Mouse (Mus musculus) brain, embryonic 18.5 days (tissue): ENCODE data around the gene 1700012B07Rik.
A peak's percentile ranks its signal among the peaks of the same experiment; 100 is the strongest.

Experiments used
- DNase-seq: peaks from one replicate; pipeline ENCODE4 v3.0.0-alpha.2; 2012; ENCODE audit warnings: low read depth, low spot score

1700012B07Rik gene

DNA sequence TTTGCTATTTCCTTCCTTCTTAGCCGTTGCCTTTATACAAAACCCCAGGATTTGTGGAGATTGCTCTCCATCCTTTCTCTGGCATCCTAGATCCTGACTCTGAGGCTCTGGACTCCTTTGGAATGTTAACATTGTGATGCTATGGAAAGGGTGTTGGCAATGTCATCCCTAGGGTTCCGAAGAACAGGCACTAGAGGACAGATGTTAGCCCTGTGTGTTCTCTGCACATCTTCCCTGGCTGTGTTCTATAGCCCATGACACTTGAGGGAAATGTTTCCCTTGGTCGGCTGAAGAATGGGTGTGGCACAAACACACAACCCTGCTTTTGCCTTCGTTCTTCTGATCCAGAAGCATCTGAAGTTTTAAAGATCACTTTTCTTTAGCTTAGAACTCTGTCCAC, at the start of gene 1700012B07Rik:
Gene 1700012B07Rik (minus strand): TSS at position 101 of the 400 bp plus-strand sequence.
- no peak for DNase-seq

DNA sequence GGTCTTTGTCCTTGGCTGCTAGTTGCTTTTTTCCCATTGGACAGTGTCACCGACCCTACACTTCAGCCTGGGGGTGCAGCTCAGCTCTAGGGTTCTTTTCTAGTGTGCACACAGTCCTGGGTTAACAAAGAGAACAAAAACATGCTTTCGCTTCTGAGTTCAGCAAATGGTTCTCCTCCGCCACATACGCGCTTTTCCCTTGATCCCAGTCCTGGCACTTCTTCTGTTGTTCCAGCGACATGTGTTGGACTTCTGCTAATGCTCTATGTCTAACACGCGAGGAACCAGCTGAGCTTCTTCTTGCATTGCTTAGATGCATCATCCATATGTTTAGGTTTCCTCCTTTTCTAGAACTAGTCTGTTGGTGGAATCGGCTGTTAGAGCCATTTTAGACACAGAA, 48.9 kb upstream of the 1700012B07Rik start:
- DNase-seq = no peak

DNA sequence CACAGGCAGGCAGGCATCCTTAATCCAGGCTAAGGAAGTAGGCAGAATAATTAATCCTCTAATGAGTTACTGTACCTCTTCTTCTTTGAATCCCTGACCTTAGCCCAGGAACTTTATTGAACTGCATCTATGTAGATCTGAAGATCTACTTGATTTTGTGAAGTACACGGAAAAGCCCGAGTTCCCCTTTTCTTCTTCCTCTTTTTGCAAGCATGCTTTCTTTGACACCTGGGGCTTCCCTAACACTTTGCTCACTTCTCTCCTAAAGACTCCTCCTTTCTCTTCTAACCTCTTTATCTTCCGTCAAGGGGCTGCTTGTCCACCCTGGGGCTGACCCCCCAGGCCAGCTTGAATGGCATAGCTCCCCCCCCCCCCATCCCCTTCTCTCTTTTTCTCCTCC, 48.0 kb upstream of the 1700012B07Rik start:
- no peak for DNase-seq

DNA sequence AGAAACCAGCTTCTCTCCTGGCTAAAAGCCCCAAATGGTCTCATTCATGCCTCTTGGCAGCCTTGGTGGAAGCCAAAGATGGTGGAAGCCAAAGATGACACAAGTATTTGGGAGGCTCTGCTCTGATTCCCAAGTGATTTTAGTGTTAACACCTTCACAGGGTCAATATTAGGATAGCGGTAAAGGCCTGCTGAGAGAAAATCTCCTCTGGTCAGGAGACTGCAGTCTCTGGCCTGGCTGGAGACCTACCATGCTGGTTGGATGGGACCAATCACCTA, 47.6 kb upstream of the 1700012B07Rik start:
- DNase-seq = no peak

DNA sequence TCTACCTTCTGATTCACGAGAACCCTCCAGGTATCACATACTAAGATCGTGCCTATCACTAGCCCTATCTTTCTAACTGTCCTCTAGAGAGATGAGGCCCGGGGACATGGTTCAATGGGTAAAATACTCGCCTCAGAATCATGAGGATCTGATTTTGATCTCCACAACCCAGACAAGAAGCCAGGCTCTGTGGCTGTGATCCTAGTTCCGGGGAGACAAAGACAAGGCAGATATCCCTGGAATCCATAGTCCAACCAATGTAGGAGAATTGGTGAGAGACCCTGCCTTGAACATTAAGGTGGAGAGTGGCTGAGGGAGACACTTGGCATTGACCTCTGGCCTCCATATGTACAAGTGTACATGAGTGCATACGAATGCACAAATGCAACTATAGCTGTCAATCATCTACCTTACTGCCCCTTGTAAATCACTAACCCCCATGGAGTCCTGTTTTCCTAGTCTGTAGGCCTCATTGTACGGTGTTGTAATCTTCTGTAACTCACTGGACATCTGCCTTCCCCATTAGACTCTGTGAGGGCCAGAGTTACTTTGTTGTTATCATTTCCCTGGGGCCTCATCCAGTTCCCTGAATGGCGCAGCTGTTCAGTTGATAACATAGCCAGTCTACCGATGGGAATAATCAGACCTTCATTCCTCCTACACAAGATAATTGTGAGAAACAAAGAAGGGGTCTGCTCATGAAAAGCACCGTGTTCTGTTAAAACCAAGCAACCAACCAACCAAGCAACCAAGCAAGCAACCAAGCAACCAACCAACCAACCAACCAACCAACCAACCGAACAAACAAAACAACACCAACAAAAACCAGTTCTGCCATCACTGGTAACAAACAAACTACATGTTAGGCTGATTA, 47.0 kb upstream of the 1700012B07Rik start:
- no peak for DNase-seq

DNA sequence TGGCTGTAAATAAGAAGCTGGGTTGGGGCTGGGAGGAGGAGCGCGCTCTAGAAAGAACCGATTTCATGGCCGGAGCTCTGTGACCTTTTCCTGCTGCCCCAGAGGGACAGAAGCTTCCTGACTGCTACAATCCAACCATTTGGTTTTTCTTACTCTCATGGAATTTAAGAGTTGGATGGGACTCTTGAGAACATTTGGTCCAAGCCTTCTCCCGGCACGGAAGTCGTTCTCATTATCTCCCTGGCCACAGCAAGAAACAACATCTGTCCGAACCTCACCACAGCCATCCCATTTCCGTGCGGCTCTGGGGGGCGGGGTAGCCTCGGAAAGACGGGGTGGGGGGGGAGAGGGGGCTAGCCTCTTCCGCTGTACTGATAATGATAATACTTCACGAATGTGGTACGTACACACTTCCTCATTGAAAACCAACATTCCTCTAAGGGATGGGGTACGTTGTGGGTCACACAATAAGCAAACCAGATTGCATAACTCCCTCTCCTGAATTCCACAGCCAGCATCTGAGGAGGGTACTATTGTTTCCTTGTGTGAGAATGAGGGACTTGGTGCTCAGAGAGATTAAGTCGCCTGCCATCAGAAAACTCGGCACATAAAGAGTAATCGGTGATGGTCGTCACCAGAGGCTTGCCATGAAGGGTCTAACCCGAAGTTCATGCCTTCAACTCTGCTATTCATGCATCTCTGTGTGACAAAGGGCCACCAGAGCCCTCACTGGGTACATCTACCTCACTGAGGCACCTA, 46.2 kb upstream of the 1700012B07Rik start:
- no peak for DNase-seq

DNA sequence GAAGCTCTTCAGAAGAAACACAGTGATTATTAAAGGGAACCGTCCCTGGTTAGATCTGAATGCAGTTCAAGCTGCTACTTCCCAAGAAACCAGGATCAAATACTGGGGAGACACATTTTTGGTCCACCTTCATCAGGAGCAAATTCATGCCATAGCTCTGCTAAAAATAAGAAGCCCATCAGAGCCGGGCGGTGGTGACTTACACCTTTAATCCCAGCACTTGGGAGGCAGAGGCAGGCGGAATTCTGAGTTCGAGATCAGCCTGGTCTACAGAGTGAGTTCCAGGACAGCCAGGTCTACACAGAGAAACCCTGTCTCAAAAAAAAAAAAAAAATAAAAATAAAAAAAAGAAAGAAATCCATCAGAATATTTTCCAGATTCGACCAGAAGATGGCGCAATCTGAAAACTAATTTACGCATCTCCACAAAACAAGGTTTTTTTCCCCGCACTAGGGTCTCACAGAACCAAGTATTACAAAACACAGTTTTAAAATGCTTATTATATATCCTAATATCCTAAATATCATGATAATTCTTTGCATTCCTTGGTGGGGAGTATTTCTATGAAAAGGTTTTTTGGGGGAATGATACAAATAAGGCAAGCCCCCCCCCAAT, 45.4 kb upstream of the 1700012B07Rik start:
- DNase-seq = peak; percentile 45

DNA sequence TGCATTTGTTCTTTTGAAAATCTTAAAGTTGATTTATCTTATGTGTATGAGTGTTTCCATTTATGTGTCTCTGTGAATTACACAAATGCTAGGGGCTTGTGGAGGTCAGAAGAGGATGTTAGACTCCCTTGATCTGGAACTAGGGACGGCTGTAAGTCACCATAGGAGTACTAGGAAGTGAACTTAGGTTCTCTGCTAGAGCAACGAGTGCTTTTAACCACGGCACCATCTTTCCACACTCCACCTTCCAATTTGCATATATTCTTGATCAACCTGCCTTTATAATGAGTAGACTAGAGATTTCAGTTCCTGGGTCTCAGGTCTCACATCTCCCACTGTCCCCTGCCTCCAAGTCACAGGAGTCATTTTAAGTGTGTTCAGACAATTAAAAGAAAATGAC, 44.8 kb upstream of the 1700012B07Rik start:
- DNase-seq = no peak

DNA sequence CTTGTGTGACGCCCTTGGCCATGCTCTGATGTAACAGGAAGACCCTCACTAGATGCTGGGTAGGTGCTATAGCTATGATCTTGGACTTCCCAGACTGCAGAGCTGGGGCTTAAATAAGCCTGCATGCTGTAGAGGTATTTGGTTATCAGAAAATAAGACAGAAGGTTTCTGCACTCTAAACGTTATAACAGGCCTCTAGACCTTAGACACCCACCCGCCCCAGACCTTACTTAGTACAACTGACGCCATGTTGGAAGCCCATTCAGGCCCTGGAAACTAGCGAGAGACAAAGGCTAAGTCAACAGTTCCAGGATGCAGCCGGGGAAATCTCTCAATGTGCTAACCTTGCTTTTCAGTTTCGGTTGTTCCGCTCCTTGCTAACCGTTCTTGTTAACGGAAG, 44.2 kb upstream of the 1700012B07Rik start:
- DNase-seq = no peak

DNA sequence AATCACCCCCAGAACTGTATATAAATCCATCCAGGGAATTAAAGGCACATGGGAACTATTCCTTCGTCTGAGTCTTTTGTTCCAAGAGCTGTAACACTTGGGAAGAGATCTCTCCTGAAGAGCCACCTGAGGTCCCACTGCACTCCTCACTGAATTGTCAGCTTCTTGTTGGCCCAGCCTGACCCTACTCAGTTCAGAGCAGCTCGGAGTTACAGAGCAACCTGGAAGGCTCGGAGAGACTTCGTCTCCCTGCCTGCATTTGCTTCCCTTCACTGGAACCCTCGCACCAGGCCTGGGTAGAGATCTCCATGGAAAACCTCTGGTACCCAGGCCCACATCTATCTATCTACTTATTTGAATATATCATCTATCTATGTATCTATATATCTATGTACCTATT, 40.0 kb upstream of the 1700012B07Rik start:
- no peak for DNase-seq

DNA sequence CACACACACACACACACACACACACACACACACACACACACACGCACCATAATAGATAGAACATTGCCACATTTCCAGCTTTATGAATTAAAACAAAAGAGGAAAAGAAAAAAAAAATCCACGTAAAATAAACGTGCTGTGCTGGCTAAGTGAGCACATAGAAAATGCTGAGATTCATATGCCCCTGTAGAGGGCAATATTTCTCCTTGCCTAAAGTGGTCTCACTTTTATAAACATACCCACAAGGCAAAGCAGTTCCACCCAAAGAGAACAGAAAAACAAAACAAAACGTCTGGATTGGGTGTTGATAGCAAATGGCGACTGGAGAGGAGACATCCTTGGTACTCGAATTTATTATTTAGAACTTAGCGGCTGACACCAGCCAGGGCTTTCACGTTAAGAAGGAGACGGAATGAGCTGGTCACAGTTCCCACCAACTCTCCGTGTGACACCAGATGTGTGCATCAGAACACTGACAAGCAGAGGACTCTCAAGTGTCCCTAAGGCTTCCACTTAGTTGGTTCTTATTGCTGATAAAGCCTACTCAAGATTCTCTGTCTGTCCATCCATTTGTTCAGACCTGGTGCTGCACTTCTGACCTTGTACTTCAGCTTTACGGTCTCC, 38.8 kb upstream of the 1700012B07Rik start:
- DNase-seq = no peak

DNA sequence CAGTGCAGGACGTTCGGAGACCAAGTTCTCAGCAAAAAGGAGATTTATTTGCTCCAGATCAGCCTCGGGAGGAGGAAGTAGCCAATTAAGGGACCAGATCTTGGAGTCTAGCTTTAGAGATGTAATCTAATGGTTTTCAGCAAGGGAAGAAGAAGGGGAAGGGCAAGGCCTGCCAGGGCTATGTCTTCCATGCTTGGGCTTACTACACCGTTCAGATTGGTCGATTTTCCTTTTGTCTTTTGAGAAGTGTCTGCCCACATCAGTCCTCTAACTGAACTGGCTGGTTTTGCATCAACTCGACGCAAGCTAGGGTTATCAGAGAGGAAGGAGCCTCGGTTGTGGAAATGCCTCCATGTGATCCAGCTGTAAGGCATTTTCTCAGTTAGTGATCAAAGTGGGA, 37.7 kb upstream of the 1700012B07Rik start:
- DNase-seq = no peak

DNA sequence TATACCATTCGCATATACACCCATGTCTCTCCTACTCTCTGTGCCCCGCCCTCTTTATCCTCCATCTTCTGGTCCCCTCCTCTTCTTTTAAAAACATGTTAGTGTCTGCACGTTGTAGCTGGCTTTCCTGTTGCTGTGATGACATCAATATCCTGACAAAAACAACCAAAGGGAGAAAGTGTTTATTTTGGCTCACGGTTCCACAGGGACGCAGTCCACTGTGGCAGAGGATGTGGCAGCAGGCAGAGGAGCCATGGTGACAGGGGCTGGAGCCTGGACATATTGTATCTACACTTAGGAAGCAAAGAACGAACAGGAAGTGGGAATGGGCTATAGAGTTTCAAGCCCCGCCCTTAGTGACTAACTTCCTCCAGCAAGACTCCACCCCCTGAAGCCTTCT, 36.1 kb upstream of the 1700012B07Rik start:
- DNase-seq = no peak

DNA sequence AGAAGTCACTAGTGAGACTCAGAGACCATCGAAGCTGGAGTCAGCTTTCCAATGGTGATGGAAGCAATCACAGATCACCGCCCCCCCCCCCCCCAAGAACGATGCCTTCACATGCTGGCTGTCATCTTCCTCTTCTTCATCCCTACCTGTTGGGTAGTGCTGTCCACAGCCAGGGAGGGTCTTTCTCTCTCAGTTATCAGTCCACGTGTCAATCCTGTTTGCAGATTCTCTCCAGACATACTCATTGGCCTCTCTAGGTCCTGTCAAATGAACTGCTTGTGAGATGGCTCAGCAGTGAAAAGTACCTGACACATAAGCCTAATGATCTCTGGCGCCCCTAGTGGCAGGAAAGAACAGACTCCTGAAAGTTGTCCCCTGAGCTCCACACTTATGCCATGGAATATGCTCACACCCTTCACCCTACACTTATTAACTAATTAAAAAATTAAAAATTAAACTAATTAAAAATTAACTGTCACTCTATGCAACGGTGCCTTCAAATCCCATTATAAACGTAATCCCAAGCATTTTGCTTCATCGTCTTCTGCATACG, 35.4 kb upstream of the 1700012B07Rik start:
- DNase-seq = no peak

DNA sequence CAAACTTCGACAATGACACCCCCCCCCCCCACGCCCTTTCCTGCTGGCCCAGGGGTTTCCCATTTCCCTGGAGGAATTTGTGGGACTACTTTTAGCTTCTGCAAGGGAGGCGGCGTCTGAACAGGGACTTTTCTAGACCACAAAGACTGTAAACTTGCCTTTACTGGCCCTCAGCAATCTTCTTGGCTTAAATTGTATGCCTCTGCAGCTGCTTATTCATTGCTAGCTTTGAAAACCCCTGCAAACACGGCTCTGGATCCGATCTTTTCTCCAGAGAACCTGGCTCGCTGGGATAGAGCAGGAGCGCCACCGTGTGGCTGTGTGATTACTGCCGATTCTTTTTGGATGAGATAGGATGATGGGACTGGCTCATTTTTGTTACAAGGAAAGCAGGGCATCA, 32.7 kb upstream of the 1700012B07Rik start:
- DNase-seq = peak; percentile 64

DNA sequence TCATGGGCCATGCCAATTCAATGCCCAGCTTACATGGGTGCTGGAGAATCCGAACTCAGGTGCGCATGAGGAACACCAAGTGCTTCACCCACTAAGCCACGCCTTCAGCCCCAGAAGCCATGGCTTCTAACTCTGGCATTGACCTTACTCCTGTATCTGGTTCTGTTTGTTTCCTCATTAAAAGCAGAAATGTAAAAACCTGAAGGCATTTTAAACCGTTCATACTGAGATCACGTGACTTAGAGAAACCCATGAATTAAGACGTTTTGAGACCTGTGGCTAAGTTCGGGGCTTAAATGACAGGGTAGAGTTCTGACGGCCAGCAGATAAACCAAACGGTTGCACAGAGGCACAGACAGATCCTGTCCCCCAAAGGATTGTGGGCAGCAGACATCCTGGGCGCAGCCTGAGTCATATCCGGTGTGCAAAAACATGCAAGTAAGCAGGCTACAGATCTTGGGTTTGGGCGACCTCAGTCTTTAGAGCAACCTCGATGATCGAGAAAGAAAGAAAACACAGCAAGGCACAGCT, 32.2 kb upstream of the 1700012B07Rik start:
- DNase-seq = no peak

DNA sequence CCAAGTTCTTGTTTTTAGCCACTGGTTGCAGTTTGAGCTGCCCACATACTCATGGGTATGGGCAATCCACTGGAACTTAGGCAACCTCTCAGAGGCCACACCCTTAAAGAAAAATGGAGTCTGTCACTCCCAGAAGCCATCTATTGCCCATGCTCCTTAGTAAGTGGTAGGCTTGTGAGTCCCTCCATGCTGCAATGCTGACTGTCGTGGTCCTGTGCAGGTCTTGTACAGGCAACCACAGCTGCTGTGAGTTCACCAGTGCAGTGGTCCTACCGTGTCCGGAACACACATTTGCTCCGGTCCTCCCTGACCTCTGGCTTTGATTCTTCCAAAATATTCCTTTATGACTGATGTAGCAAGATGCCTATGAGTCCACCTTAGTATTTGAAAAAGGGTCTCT, 31.6 kb upstream of the 1700012B07Rik start:
- no peak for DNase-seq

DNA sequence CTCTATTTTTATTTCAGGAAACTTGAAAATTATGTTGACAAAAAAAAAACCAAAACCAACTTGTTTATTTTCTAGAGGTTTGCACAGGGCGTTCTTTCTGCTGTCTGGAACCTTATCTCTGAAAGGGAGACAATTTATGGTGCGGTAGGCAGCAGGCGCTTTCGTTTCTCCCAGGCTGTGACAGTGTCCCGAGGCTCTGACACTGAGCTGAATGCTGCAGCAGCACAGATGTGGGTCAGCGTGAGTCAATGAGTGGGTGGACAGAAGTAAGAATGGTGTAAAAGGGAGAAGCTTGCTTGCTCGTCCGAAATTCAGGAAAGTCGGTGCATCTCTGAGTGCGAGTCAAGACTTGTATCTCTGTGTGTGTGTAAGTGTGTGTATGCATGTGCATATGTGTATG, 29.2 kb upstream of the 1700012B07Rik start:
- DNase-seq = no peak

DNA sequence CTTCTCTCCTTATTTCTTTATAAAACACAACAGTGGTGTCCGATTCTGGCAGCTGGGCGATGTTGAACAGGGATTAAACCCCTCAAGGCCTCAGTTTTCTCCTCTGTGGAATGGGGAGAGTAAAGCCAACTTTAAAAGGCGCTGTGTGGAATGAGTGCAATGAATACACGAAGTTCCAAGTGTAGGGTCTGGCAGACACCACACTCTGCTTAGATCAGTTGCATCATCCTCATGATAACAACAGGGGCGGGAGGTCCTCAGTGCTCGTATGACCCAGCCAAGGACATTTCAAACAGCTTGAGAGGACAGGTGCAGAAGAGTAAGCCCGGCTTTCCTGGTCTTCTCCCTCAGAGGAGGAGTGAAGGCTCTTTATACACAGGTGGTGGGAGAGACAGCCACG, 26.2 kb upstream of the 1700012B07Rik start:
- no peak for DNase-seq

DNA sequence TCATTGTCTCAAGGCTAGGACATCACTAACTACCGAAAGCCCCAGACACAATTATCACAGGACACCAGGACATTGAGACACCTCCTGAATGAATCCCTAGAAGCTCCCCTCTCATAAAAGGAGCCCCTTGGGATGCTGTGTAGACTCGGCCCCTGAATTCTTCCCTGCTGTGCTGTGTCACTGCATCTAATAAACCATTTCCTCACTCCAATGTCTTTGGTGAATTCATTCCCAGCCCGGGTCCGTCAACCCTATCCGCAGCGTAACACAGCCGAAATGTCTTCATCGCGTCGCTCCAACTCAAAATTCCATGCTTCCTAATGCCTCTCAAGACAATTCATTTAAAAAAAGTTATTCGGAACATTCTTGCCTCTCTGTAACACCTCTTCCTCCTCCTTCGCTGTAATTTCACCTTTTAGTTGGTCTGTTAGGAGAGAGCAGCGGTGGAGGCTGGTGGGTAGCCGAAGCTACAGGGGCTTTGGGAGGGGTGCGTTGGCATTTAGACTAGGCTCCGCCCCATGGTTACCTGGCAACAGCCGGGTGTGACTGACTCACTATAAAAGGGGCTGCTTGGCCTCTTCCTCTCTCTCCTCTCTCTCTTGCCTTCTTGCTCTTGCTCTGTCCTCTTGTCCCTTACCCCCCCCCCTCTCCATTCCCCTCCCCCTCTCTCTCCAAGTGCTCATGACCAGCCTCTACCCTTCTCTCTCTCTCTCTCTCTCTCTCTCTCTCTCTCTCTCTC, 25.6 kb upstream of the 1700012B07Rik start:
- DNase-seq = no peak

DNA sequence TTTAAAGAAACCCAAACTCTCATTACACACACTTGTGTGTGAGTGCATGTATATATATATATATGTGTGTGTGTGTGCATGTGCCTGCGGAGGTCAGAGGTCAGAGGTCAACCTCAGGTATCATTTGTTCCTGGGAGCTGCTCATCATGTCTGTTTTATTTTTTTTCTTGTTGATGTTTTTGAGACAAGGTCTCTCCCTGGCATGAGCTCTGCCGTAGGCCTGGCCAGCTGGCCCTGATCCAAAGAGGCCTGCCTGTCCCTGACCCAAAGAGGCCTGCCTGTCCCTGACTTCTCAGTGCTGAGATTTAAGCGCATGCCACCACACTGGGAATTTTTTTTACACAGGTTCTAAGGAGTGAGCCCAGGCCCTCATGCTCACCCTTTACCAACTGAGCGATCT, 24.1 kb upstream of the 1700012B07Rik start:
- no peak for DNase-seq
